Mouse (Mus musculus): ENCODE data around the gene Lefty2. TPM values are rescaled to one million over a fixed set of nuclear protein-coding genes. Genes with fewer than 3 reads are reported as not detected.
"Not testable (repeated sequence)": the region's sequence is repeated elsewhere in the genome, so short reads cannot be mapped to it uniquely, and the experiment has no call there.

Lefty2 gene
- polyA plus RNA-seq, 1 experiment from 2014 or later, result not detected

DNA sequence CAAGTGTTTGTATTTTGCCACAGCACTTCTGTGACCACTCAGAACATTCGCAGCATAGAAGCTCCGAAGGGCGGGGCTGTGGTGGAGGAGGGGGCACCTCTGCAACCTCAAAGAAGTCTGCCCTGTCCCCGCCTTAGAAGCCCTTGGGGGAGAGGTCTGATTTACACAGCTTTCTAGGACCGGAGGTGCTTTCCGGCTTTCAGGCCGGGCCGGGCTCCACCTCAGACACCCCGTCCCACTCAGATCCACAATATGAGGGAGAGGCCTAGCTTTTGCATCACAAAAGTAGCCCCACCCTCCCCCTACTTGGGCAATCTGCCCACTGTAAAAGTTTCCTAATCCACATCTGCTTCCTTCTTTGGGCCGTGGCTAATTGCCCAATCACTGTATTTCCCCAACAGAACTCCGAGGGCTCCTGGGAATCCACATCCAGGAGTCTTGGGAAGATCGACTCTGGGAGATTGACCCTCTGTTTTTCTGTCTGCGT lies 4.3 kb upstream of the Lefty2 start:
- Histone ChIP-seq H3K36me3 (ENCODE audit: control insufficient read depth, insufficient read depth, low read length) (no peaks in the 10 kb centered on the region), H3K4me1 (replicated peaks; ENCODE audit: control insufficient read depth, insufficient read depth, low read length) (no peaks in the 10 kb centered on the region), H3K4me3 (ENCODE audit: low read depth, low read length) (no peak overlapping the region), H3K4me2 (replicated peaks; ENCODE audit: low read depth, low read length) (no peak overlapping the region), H3K9me3 (ENCODE audit: control insufficient read depth, low read length) (no peaks in the 10 kb centered on the region), H3K27me3 (ENCODE audit: control insufficient read depth, insufficient read depth, low read length) (peaks cover 2% of the 10 kb centered on the region; the same call in 1 of the 2 replicates), H3K9ac (ENCODE audit: low read depth, low read length) (no peak overlapping the region), H3K27ac (ENCODE audit: low read depth, low read length) (no peak overlapping the region)
- peak; percentile 43; the same call in 1 of the 2 replicates for ATAC-seq (ENCODE audit: low FRiP score)
- DNase-seq (ENCODE audit: low spot score), result no peak
- WGBS, result 5% methylated on average over 13 of the region's 13 CpGs

- H3K4me1 ChIP-seq (replicated peaks; ENCODE audit: control insufficient read depth, insufficient read depth, low read length), result no peaks in the 10 kb centered on the region
- no peak overlapping the region for H3K9ac ChIP-seq (ENCODE audit: low read depth, low read length)
- no peak overlapping the region for H3K4me2 ChIP-seq (replicated peaks; ENCODE audit: low read depth, low read length)
- H3K27ac ChIP-seq (ENCODE audit: low read depth, low read length), result no peak overlapping the region
- no peak overlapping the region for H3K4me3 ChIP-seq (ENCODE audit: low read depth, low read length)
- ATAC-seq (ENCODE audit: low FRiP score), result no peak
- no peaks in the 10 kb centered on the region for H3K9me3 ChIP-seq (ENCODE audit: control insufficient read depth, low read length)
- no peaks in the 10 kb centered on the region for H3K36me3 ChIP-seq (ENCODE audit: control insufficient read depth, insufficient read depth, low read length)
- no peak for DNase-seq (ENCODE audit: low spot score)
- peaks cover 3% of the 10 kb centered on the region; the same call in 1 of the 2 replicates for H3K27me3 ChIP-seq (ENCODE audit: control insufficient read depth, insufficient read depth, low read length)
- WGBS, result 30% methylated on average over 7 of the region's 7 CpGs
Measured at GRCm38 (mm10) chr1:180889172-180889571, 3.7 kb upstream of the Lefty2 start.

GRCm38 (mm10) chr1:180889841-180890240 lies 3.1 kb upstream of the Lefty2 start:
- H3K4me1 ChIP-seq (replicated peaks; ENCODE audit: control insufficient read depth, insufficient read depth, low read length), result no peaks in the 10 kb centered on the region
- no peaks in the 10 kb centered on the region for H3K36me3 ChIP-seq (ENCODE audit: control insufficient read depth, insufficient read depth, low read length)
- no peaks in the 10 kb centered on the region for H3K9me3 ChIP-seq (ENCODE audit: control insufficient read depth, low read length)
- DNase-seq (ENCODE audit: low spot score) (no peak), ATAC-seq (ENCODE audit: low FRiP score) (no peak)
- H3K4me2 ChIP-seq (replicated peaks; ENCODE audit: low read depth, low read length), result no peak overlapping the region
- H3K27me3 ChIP-seq (ENCODE audit: control insufficient read depth, insufficient read depth, low read length), result peaks cover 10% of the 10 kb centered on the region; the same call in 1 of the 2 replicates
- H3K4me3 ChIP-seq (ENCODE audit: low read depth, low read length), result no peak overlapping the region
- no peak overlapping the region for H3K27ac ChIP-seq (ENCODE audit: low read depth, low read length)
- H3K9ac ChIP-seq (ENCODE audit: low read depth, low read length), result no peak overlapping the region
- 46% methylated on average over 6 of the region's 6 CpGs for WGBS

DNA sequence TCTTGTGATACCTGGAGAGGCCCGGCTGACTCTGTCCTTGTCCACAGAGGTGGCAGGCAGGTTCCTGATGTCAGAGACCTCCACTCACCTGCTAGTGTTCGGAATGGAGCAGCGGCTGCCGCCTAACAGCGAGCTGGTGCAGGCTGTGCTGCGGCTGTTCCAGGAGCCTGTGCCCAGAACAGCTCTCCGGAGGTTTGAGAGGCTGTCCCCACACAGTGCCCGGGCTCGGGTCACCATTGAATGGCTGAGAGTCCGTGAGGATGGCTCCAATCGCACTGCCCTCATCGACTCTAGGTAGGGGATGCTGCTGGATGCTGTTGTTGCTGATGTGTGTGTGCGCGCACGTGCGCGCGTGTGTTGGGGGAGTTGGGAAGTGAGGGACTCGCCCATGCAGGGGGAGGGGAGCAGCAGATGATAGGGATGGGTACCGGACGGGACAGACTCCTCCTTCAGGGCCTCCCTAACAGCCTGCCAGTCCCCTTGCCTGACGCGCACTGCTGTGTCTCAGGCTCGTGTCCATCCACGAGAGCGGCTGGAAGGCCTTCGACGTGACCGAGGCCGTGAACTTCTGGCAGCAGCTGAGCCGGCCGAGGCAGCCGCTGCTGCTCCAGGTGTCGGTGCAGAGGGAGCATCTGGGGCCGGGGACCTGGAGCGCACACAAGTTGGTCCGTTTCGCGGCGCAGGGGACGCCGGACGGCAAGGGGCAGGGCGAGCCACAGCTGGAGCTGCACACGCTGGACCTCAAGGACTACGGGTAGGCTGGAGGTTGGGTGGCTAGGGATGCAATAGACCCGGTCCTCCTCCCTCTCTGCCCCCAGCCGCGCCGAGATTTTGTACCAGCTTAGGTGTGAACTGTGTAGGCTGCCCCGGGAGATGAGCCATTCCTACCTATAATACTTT lies 1.4 kb downstream of the Lefty2 start:
- H3K4me2 ChIP-seq (replicated peaks; ENCODE audit: low read depth, low read length), result peak overlapping the region; percentile 19; the same call in 1 of the 2 replicates
- H3K4me3 ChIP-seq (ENCODE audit: low read depth, low read length), result peak overlapping the region; percentile 13; the same call in 1 of the 2 replicates
- H3K27me3 ChIP-seq (ENCODE audit: control insufficient read depth, insufficient read depth, low read length), result peaks cover 15% of the 10 kb centered on the region; the same call in 1 of the 2 replicates
- DNase-seq (ENCODE audit: low spot score) (peak; percentile 37), ATAC-seq (ENCODE audit: low FRiP score) (peak; percentile 43)
- not testable (repeated sequence) for H3K9ac ChIP-seq (ENCODE audit: low read depth, low read length); H3K9me3 ChIP-seq (ENCODE audit: control insufficient read depth, low read length); H3K36me3 ChIP-seq (ENCODE audit: control insufficient read depth, insufficient read depth, low read length); H3K27ac ChIP-seq (ENCODE audit: low read depth, low read length); H3K4me1 ChIP-seq (replicated peaks; ENCODE audit: control insufficient read depth, insufficient read depth, low read length)
- 5% methylated on average over 43 of the region's 51 CpGs for WGBS

- Histone ChIP-seq H3K36me3 (ENCODE audit: control insufficient read depth, insufficient read depth, low read length) (no peaks in the 10 kb centered on the region), H3K9me3 (ENCODE audit: control insufficient read depth, low read length) (no peaks in the 10 kb centered on the region), H3K27me3 (ENCODE audit: control insufficient read depth, insufficient read depth, low read length) (no peaks in the 10 kb centered on the region), H3K9ac (ENCODE audit: low read depth, low read length) (no peak overlapping the region), H3K4me2 (replicated peaks; ENCODE audit: low read depth, low read length) (no peak overlapping the region), H3K4me1 (replicated peaks; ENCODE audit: control insufficient read depth, insufficient read depth, low read length) (peaks cover 4% of the 10 kb centered on the region; the same call in 1 of the 2 replicates), H3K4me3 (ENCODE audit: low read depth, low read length) (no peak overlapping the region), H3K27ac (ENCODE audit: low read depth, low read length) (no peak overlapping the region)
- 4% methylated on average over 4 of the region's 4 CpGs for WGBS
- DNase-seq (ENCODE audit: low spot score) (peak; percentile 73), ATAC-seq (ENCODE audit: low FRiP score) (no peak)
Measured at GRCm38 (mm10) chr1:180901107-180901506, 8.2 kb downstream of the Lefty2 start.

DNA sequence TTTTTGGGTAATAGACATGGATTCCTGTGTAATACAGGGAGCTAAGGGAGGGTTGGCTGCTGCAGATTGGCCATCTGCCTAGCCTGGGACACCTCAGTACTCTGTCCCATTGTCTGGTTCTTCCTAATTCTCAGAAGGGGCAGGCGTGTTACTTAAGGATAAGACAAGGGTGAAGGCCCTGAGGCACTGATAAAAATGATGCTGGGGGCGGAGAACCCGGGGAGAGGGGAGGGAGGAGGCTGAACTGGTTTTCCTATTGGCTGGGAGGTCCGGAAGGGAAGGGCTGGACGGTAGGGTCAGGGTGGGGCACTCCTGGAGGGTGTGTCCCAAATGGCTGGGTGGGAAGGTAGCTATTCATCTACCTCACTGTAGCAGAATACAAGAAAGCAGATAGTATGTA lies 10.0 kb downstream of the Lefty2 start:
- H3K36me3 ChIP-seq (ENCODE audit: control insufficient read depth, insufficient read depth, low read length), result no peaks in the 10 kb centered on the region
- H3K4me3 ChIP-seq (ENCODE audit: low read depth, low read length), result no peak overlapping the region
- H3K4me2 ChIP-seq (replicated peaks; ENCODE audit: low read depth, low read length), result no peak overlapping the region
- no peaks in the 10 kb centered on the region for H3K9me3 ChIP-seq (ENCODE audit: control insufficient read depth, low read length)
- peaks cover 4% of the 10 kb centered on the region; the same call in 1 of the 2 replicates for H3K4me1 ChIP-seq (replicated peaks; ENCODE audit: control insufficient read depth, insufficient read depth, low read length)
- H3K9ac ChIP-seq (ENCODE audit: low read depth, low read length), result no peak overlapping the region
- no peak for DNase-seq (ENCODE audit: low spot score)
- H3K27me3 ChIP-seq (ENCODE audit: control insufficient read depth, insufficient read depth, low read length), result no peaks in the 10 kb centered on the region
- ATAC-seq (ENCODE audit: low FRiP score), result no peak
- H3K27ac ChIP-seq (ENCODE audit: low read depth, low read length), result no peak overlapping the region
- WGBS, result 30% methylated on average over 5 of the region's 5 CpGs

DNA sequence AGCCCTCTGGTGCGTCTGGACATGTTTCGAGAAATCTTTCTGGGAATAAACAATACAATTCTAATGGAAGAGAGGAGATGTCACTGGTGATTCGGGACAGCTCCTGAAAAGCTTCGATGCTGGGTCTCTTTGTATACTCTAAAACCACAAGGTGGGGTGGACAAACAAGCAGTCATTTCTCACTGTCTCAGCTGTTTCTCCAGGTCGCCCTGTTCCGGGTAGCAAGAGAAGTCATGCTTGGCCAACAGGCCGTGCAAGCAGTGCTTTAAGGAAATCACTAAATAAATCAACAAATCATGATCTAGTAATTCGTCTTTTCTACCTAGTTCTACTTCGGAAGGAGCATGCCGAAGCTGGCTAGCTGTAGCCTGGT lies 10.7 kb downstream of the Lefty2 start:
- WGBS, result 42% methylated on average over 10 of the region's 10 CpGs

GRCm38 (mm10) chr1:180904039-180904814 lies 11.3 kb downstream of the Lefty2 start, which contains the start of gene Pycr2:
Pycr2 (plus strand) TSS chr1:180904293.
- peak; percentile 94 for DNase-seq (ENCODE audit: low spot score)
- H3K27me3 ChIP-seq (ENCODE audit: control insufficient read depth, insufficient read depth, low read length), result no peaks in the 10 kb centered on the region
- ATAC-seq (ENCODE audit: low FRiP score), result peak; percentile 98
- H3K4me2 ChIP-seq (replicated peaks; ENCODE audit: low read depth, low read length), result peak within 1 kb of the TSS; percentile 91
- H3K9me3 ChIP-seq (ENCODE audit: control insufficient read depth, low read length), result no peaks in the 10 kb centered on the region
- peaks cover 4% of the 10 kb centered on the region; the same call in 1 of the 2 replicates for H3K4me1 ChIP-seq (replicated peaks; ENCODE audit: control insufficient read depth, insufficient read depth, low read length)
- peak within 1 kb of the TSS; percentile 77 for H3K27ac ChIP-seq (ENCODE audit: low read depth, low read length)
- peak within 1 kb of the TSS; percentile 95 for H3K9ac ChIP-seq (ENCODE audit: low read depth, low read length)
- under 1% methylated on average over 52 of the region's 52 CpGs for WGBS
- no peaks in the 10 kb centered on the region for H3K36me3 ChIP-seq (ENCODE audit: control insufficient read depth, insufficient read depth, low read length)
- peak within 1 kb of the TSS; percentile 88 for H3K4me3 ChIP-seq (ENCODE audit: low read depth, low read length)

More for the DNA sequence above, 10.7 kb downstream of the Lefty2 start:
- peaks cover 4% of the 10 kb centered on the region; the same call in 1 of the 2 replicates for H3K4me1 ChIP-seq (replicated peaks; ENCODE audit: control insufficient read depth, insufficient read depth, low read length)
- DNase-seq (ENCODE audit: low spot score) (no peak), ATAC-seq (ENCODE audit: low FRiP score) (peak; percentile 44)
- no peaks in the 10 kb centered on the region for H3K27me3 ChIP-seq (ENCODE audit: control insufficient read depth, insufficient read depth, low read length)
- no peak overlapping the region for H3K27ac ChIP-seq (ENCODE audit: low read depth, low read length)
- H3K9me3 ChIP-seq (ENCODE audit: control insufficient read depth, low read length), result no peaks in the 10 kb centered on the region
- H3K36me3 ChIP-seq (ENCODE audit: control insufficient read depth, insufficient read depth, low read length), result no peaks in the 10 kb centered on the region
- H3K4me3 ChIP-seq (ENCODE audit: low read depth, low read length), result peak overlapping the region; percentile 88
- H3K9ac ChIP-seq (ENCODE audit: low read depth, low read length), result peak overlapping the region; percentile 45
- peak overlapping the region; percentile 91 for H3K4me2 ChIP-seq (replicated peaks; ENCODE audit: low read depth, low read length)

All from hindbrain, embryonic 11.5 days (tissue).